Mouse (Mus musculus) embryonic facial prominence, embryonic 10.5 days (tissue): ENCODE measurements at regions not wholly inside any gene's neighbourhood (a gene's known extent, or its start where the extent isn't known, plus 50 kb on each side); places are given as distances from the start of the nearest gene placed in this dataset.

Experiments
- DNase-seq: peaks from one replicate; pipeline ENCODE4 v3.0.0-alpha.2; 2017; ENCODE audit warnings: low spot score
- H3K27ac ChIP-seq: fragments of 300-500 bp; sonication (generic); replicated peaks from 2 replicates; pipeline ENCODE4 v1.5.1; 2016; ENCODE audit warnings: mild to moderate bottlenecking
- H3K27me3 ChIP-seq: fragments of 300-500 bp; sonication (generic); replicated peaks from 2 replicates; pipeline ENCODE4 v1.6.1; 2016; ENCODE audit warnings: low read depth, mild to moderate bottlenecking; ENCODE audit not compliant: poor library complexity, severe bottlenecking
- H3K36me3 ChIP-seq: fragments of 300-500 bp; sonication (generic); replicated peaks from 2 replicates; pipeline ENCODE4 v1.6.1; 2016; ENCODE audit warnings: mild to moderate bottlenecking, moderate library complexity
- H3K4me1 ChIP-seq: fragments of 300-500 bp; sonication (generic); 2 replicates; pipeline ENCODE4 v1.6.1; 2016
- H3K4me3 ChIP-seq: fragments of 300-500 bp; sonication (generic); 2 replicates; pipeline ENCODE4 v1.5.1; 2016; ENCODE audit warnings: mild to moderate bottlenecking, moderate library complexity
- H3K9me3 ChIP-seq: fragments of 300-500 bp; sonication (generic); 2 replicates; pipeline ENCODE4 v1.6.1; 2016; ENCODE audit warnings: mild to moderate bottlenecking
- WGBS: fragments of 180-500 bp; shearing (Covaris S2); methylation state at CpG from one replicate; pipeline ENCODE4 v1.1.7; 2016; 5-methylcytosine and 5-hydroxymethylcytosine counted together

- H3K27ac ChIP-seq, result peak overlapping the region; percentile 7
- no peaks in the 10 kb centered on the region for H3K9me3 ChIP-seq
- H3K4me3 ChIP-seq, result no peak overlapping the region
- H3K4me1 ChIP-seq, result peaks cover 26% of the 10 kb centered on the region
- DNase-seq, result no peak
- H3K27me3 ChIP-seq, result no peaks in the 10 kb centered on the region
- WGBS, result 55% methylated on average over 13 of the region's 13 CpGs
- no peaks in the 10 kb centered on the region for H3K36me3 ChIP-seq
Measured at GRCm38 (mm10) chr17:87550518-87551164, 85.1 kb upstream of the Epcam start.

GRCm38 (mm10) chr17:87554561-87554960, 81.2 kb upstream of the Epcam start:
- Histone ChIP-seq H3K9me3 (no peaks in the 10 kb centered on the region), H3K4me1 (peaks cover 24% of the 10 kb centered on the region), H3K36me3 (no peaks in the 10 kb centered on the region), H3K27me3 (no peaks in the 10 kb centered on the region), H3K27ac (no peak overlapping the region), H3K4me3 (no peak overlapping the region)
- 38% methylated on average over 2 of the region's 2 CpGs for WGBS
- no peak for DNase-seq

GRCm38 (mm10) chr17:87558419-87558818, 77.4 kb upstream of the Epcam start:
- Histone ChIP-seq H3K36me3 (no peaks in the 10 kb centered on the region), H3K9me3 (no peaks in the 10 kb centered on the region), H3K27ac (no peak overlapping the region), H3K4me3 (no peak overlapping the region), H3K4me1 (peaks cover 13% of the 10 kb centered on the region), H3K27me3 (no peaks in the 10 kb centered on the region)
- DNase-seq, result no peak
- WGBS, result 36% methylated on average over 2 of the region's 2 CpGs

GRCm38 (mm10) chr17:87559641-87560040, 76.1 kb upstream of the Epcam start:
- Histone ChIP-seq H3K9me3 (no peaks in the 10 kb centered on the region), H3K4me1 (peaks cover 6% of the 10 kb centered on the region), H3K36me3 (no peaks in the 10 kb centered on the region), H3K27me3 (no peaks in the 10 kb centered on the region), H3K4me3 (no peak overlapping the region), H3K27ac (no peak overlapping the region)
- no peak for DNase-seq
- WGBS, result 85% methylated on average over 10 of the region's 10 CpGs

- DNase-seq, result no peak
- H3K36me3 ChIP-seq, result no peaks in the 10 kb centered on the region
- H3K27ac ChIP-seq, result no peak overlapping the region
- no peaks in the 10 kb centered on the region for H3K9me3 ChIP-seq
- WGBS, result 82% methylated on average over 7 of the region's 7 CpGs
- H3K27me3 ChIP-seq, result peaks cover 6% of the 10 kb centered on the region; the same call in 1 of the 2 replicates
- no peak overlapping the region for H3K4me3 ChIP-seq
- no peaks in the 10 kb centered on the region for H3K4me1 ChIP-seq
Measured at GRCm38 (mm10) chr17:87560923-87561322, 74.9 kb upstream of the Epcam start.

GRCm38 (mm10) chr17:87563375-87563774, 72.4 kb upstream of the Epcam start:
- peaks cover 14% of the 10 kb centered on the region for H3K4me1 ChIP-seq
- WGBS, result 86% methylated on average over 5 of the region's 5 CpGs

GRCm38 (mm10) chr17:87565631-87566030, 70.1 kb upstream of the Epcam start:
- 76% methylated on average over 4 of the region's 4 CpGs for WGBS
- Histone ChIP-seq H3K27ac (no peak overlapping the region), H3K9me3 (no peaks in the 10 kb centered on the region), H3K4me1 (peaks cover 16% of the 10 kb centered on the region), H3K4me3 (no peak overlapping the region), H3K27me3 (peaks cover 26% of the 10 kb centered on the region), H3K36me3 (no peaks in the 10 kb centered on the region)
- DNase-seq, result no peak

More at GRCm38 (mm10) chr17:87563375-87563774, 72.4 kb upstream of the Epcam start:
- no peaks in the 10 kb centered on the region for H3K9me3 ChIP-seq
- no peaks in the 10 kb centered on the region for H3K36me3 ChIP-seq
- no peak for DNase-seq
- H3K27me3 ChIP-seq, result peaks cover 12% of the 10 kb centered on the region; the same call in 1 of the 2 replicates
- no peak overlapping the region for H3K27ac ChIP-seq
- no peak overlapping the region for H3K4me3 ChIP-seq

- WGBS, result 46% methylated on average over 3 of the region's 3 CpGs
- DNase-seq, result no peak
- Histone ChIP-seq H3K27ac (no peak overlapping the region), H3K36me3 (no peaks in the 10 kb centered on the region), H3K4me3 (no peak overlapping the region), H3K9me3 (no peaks in the 10 kb centered on the region), H3K27me3 (peaks cover 30% of the 10 kb centered on the region), H3K4me1 (peaks cover 22% of the 10 kb centered on the region)
Measured at GRCm38 (mm10) chr17:87566296-87566695, 69.5 kb upstream of the Epcam start.

GRCm38 (mm10) chr17:87566996-87567395, 68.8 kb upstream of the Epcam start:
- Histone ChIP-seq H3K27me3 (peaks cover 30% of the 10 kb centered on the region), H3K36me3 (no peaks in the 10 kb centered on the region), H3K9me3 (no peaks in the 10 kb centered on the region), H3K4me1 (peaks cover 24% of the 10 kb centered on the region), H3K4me3 (no peak overlapping the region), H3K27ac (0 out of 2 replicates have a peak overlapping the region, but pooled peaks have one; percentile 10)
- WGBS, result 46% methylated on average over 9 of the region's 9 CpGs
- no peak for DNase-seq

GRCm38 (mm10) chr17:87567475-87567874, 68.3 kb upstream of the Epcam start:
- DNase-seq, result no peak
- WGBS, result 40% methylated on average over 2 of the region's 2 CpGs
- Histone ChIP-seq H3K27ac (no peak overlapping the region), H3K36me3 (no peaks in the 10 kb centered on the region), H3K9me3 (no peaks in the 10 kb centered on the region), H3K4me1 (peaks cover 24% of the 10 kb centered on the region), H3K4me3 (no peak overlapping the region), H3K27me3 (peaks cover 30% of the 10 kb centered on the region)

- no peak for DNase-seq
- Histone ChIP-seq H3K4me3 (no peak overlapping the region), H3K9me3 (no peaks in the 10 kb centered on the region), H3K36me3 (no peaks in the 10 kb centered on the region), H3K27me3 (peaks cover 33% of the 10 kb centered on the region), H3K4me1 (peaks cover 24% of the 10 kb centered on the region), H3K27ac (no peak overlapping the region)
- 78% methylated on average over 9 of the region's 9 CpGs for WGBS
Measured at GRCm38 (mm10) chr17:87569981-87570380, 65.8 kb upstream of the Epcam start.

GRCm38 (mm10) chr17:87570676-87571344, 65.0 kb upstream of the Epcam start:
- DNase-seq, result peak; percentile 53
- no peaks in the 10 kb centered on the region for H3K36me3 ChIP-seq
- WGBS, result 35% methylated on average over 18 of the region's 18 CpGs
- peaks cover 24% of the 10 kb centered on the region for H3K4me1 ChIP-seq
- no peaks in the 10 kb centered on the region for H3K9me3 ChIP-seq
- peak overlapping the region; percentile 52; the same call in 1 of the 2 replicates for H3K27ac ChIP-seq
- peaks cover 28% of the 10 kb centered on the region for H3K27me3 ChIP-seq
- peak overlapping the region; percentile 43 for H3K4me3 ChIP-seq

- no peaks in the 10 kb centered on the region for H3K9me3 ChIP-seq
- no peak overlapping the region for H3K27ac ChIP-seq
- peak; percentile 91 for DNase-seq
- peak overlapping the region; percentile 43 for H3K4me3 ChIP-seq
- 10% methylated on average over 18 of the region's 18 CpGs for WGBS
- peaks cover 23% of the 10 kb centered on the region for H3K27me3 ChIP-seq
- no peaks in the 10 kb centered on the region for H3K36me3 ChIP-seq
- H3K4me1 ChIP-seq, result peaks cover 22% of the 10 kb centered on the region
Measured at GRCm38 (mm10) chr17:87571345-87571932, 64.3 kb upstream of the Epcam start.
